Mouse (Mus musculus): ENCODE results near the gene Hoxc8.

Gene Hoxc8

GRCm38 (mm10) chr15:103042209-103042608 is 51.8 kb downstream of the Hoxc8 start:
- POLR2A ChIA-PET = interaction anchor here in 3 of 4 experiments (0.6 to 4.2 kb wide), 18 partner anchors 10 to 476 kb away, joined by 3 to 18 read pairs (median 4); no protein-coding TSS in a partner anchor
- CTCF ChIA-PET = interaction anchor here in 2 of 4 experiments (1.5 to 2.2 kb wide), 3 partner anchors 76 to 135 kb away, joined by 3 to 11 read pairs (median 7); partner anchors contain the start of gene Hoxc10 (in 1 of the 2)

Measured in embryonic stem cell, embryonic (primary cell).